Mouse (Mus musculus): ENCODE results near the gene Rab27a. TPM values are rescaled to one million over a fixed set of nuclear protein-coding genes. Genes with fewer than 3 reads are reported as not detected.

Gene Rab27a
- polyA plus RNA-seq, 1 experiment, result 14.8 TPM

- H3K27me3 ChIP-seq (ENCODE audit: control insufficient read depth, insufficient read depth, low read length), result no peaks in the 10 kb centered on the region
- no peak for TF ChIP-seq POLR2A (IDR thresholded peaks at IDR 0.05; ENCODE audit: control insufficient read depth, low read depth, low read length)
- no peak for TF ChIP-seq CTCF (IDR thresholded peaks at IDR 0.05; ENCODE audit: control insufficient read depth, insufficient read depth, insufficient replicate concordance, low read depth, low read length)
- H3K36me3 ChIP-seq (ENCODE audit: control insufficient read depth, insufficient read depth, low read length), result peaks cover 2% of the 10 kb centered on the region; the same call in 1 of the 2 replicates
- no peak overlapping the region for H3K4me3 ChIP-seq (ENCODE audit: control insufficient read depth, low read depth, low read length)
- no peaks in the 10 kb centered on the region for H3K4me1 ChIP-seq (ENCODE audit: control insufficient read depth, insufficient read depth, low read length)
- H3K27ac ChIP-seq (ENCODE audit: control insufficient read depth, insufficient read depth, low read depth, low read length), result no peak overlapping the region
Observed at GRCm38 (mm10) chr9:73125043-73125570, 80.5 kb downstream of the Rab27a start.

DNA sequence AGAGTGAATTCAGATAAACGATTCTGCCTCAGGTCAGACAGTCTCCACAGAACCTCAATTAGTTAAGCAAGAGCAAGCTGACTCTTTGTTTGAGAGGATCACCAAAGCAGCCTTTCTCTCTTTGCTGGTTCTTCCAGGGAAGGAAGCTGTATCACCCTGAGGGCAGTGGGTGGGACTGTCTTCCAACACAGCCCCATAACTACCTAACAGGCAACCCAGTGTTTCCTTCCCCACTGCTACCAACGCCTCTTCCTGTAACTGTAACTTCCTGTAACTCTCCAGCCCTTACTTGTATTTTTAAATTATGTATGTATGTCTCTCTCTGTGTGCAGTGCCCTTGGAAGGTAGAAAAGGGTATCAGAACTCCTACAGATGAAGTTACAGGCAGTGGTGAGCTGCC, 82.8 kb downstream of the Rab27a start:
- Histone ChIP-seq H3K27ac (ENCODE audit: control insufficient read depth, insufficient read depth, low read depth, low read length) (no peak overlapping the region), H3K36me3 (ENCODE audit: control insufficient read depth, insufficient read depth, low read length) (no peaks in the 10 kb centered on the region; the same call in 1 of the 2 replicates), H3K4me3 (ENCODE audit: control insufficient read depth, low read depth, low read length) (no peak overlapping the region), H3K4me1 (ENCODE audit: control insufficient read depth, insufficient read depth, low read length) (no peaks in the 10 kb centered on the region), H3K27me3 (ENCODE audit: control insufficient read depth, insufficient read depth, low read length) (no peaks in the 10 kb centered on the region)
- TF ChIP-seq CTCF (IDR thresholded peaks at IDR 0.05; ENCODE audit: control insufficient read depth, insufficient read depth, insufficient replicate concordance, low read depth, low read length), result no peak
- TF ChIP-seq POLR2A (IDR thresholded peaks at IDR 0.05; ENCODE audit: control insufficient read depth, low read depth, low read length), result no peak

GRCm38 (mm10) chr9:73129875-73130274, 85.2 kb downstream of the Rab27a start:
- Histone ChIP-seq H3K36me3 (ENCODE audit: control insufficient read depth, insufficient read depth, low read length) (no peaks in the 10 kb centered on the region; the same call in 1 of the 2 replicates), H3K4me1 (ENCODE audit: control insufficient read depth, insufficient read depth, low read length) (no peaks in the 10 kb centered on the region), H3K27me3 (ENCODE audit: control insufficient read depth, insufficient read depth, low read length) (no peaks in the 10 kb centered on the region), H3K27ac (ENCODE audit: control insufficient read depth, insufficient read depth, low read depth, low read length) (no peak overlapping the region), H3K4me3 (ENCODE audit: control insufficient read depth, low read depth, low read length) (peak overlapping the region; percentile 3)
- TF ChIP-seq POLR2A (IDR thresholded peaks at IDR 0.05; ENCODE audit: control insufficient read depth, low read depth, low read length) (no peak), CTCF (IDR thresholded peaks at IDR 0.05; ENCODE audit: control insufficient read depth, insufficient read depth, insufficient replicate concordance, low read depth, low read length) (no peak)

DNA sequence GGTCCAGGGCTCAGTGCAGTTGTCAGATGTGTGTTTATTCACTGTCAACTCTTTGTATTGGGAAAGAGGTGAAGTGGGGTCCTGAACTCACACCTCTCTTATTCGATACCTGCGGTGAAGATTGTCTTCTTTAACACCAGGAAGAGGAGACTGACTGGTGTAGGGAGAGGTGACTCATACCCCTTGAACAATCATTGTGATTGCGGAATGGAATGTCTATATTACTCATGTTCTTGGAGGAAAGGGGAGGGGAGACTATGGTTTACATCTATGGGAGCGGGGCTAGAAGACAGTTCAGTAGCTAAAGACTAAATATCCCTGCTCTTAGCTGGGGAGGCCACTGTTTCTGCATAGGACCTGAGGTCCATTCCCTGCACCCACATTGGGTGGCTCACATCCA, 85.9 kb downstream of the Rab27a start:
- Histone ChIP-seq H3K4me3 (ENCODE audit: control insufficient read depth, low read depth, low read length) (peak overlapping the region; percentile 65), H3K27me3 (ENCODE audit: control insufficient read depth, insufficient read depth, low read length) (no peaks in the 10 kb centered on the region), H3K4me1 (ENCODE audit: control insufficient read depth, insufficient read depth, low read length) (no peaks in the 10 kb centered on the region), H3K27ac (ENCODE audit: control insufficient read depth, insufficient read depth, low read depth, low read length) (no peak overlapping the region), H3K36me3 (ENCODE audit: control insufficient read depth, insufficient read depth, low read length) (no peaks in the 10 kb centered on the region; the same call in 1 of the 2 replicates)
- TF ChIP-seq POLR2A (IDR thresholded peaks at IDR 0.05; ENCODE audit: control insufficient read depth, low read depth, low read length), result no peak
- TF ChIP-seq CTCF (IDR thresholded peaks at IDR 0.05; ENCODE audit: control insufficient read depth, insufficient read depth, insufficient replicate concordance, low read depth, low read length), result no peak

DNA sequence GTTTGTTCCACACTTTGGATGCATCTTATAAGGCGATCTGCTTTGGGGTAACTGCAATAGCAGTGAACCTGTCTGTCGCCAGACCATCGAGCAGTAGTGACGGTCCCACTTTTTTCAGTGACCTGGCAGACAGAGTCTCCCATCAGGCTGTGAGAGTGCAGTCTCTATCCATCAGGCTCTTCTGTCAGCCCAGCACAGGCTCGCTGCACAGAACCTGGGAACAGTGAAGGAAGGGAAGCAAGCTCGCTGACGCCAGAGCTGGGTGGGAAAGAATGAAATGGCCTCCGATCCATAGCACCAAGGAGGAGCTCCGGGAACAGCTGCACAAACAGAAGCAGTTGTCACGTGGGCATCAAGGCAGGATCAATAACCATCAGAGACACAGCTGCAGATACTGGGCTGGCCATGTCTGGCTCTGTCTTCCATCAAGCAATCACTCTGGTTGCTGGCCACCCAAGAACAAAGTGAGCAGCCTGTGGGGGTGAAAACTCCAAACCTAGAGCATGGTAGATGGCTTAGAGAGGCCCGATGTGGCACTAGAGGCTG, 92.8 kb downstream of the Rab27a start:
- Histone ChIP-seq H3K4me3 (ENCODE audit: control insufficient read depth, low read depth, low read length) (no peak overlapping the region), H3K27ac (ENCODE audit: control insufficient read depth, insufficient read depth, low read depth, low read length) (no peak overlapping the region), H3K4me1 (ENCODE audit: control insufficient read depth, insufficient read depth, low read length) (no peaks in the 10 kb centered on the region), H3K27me3 (ENCODE audit: control insufficient read depth, insufficient read depth, low read length) (no peaks in the 10 kb centered on the region), H3K36me3 (ENCODE audit: control insufficient read depth, insufficient read depth, low read length) (no peaks in the 10 kb centered on the region)
- TF ChIP-seq POLR2A (IDR thresholded peaks at IDR 0.05; ENCODE audit: control insufficient read depth, low read depth, low read length) (no peak), CTCF (IDR thresholded peaks at IDR 0.05; ENCODE audit: control insufficient read depth, insufficient read depth, insufficient replicate concordance, low read depth, low read length) (no peak)

Other genes with a start within 250 kb of the Rab27a start
- 0.10 and 0.32 TPM in 2 replicates for gene Prtg, start 238.0 kb upstream of the Rab27a start, polyA plus RNA-seq (2012; rRNA removed)
- 0.32 and 0.52 TPM in 2 replicates for gene Pygo1, start 119.2 kb upstream of the Rab27a start, polyA plus RNA-seq (2012; rRNA removed)
- 13.2 and 13.5 TPM in 2 replicates for gene Dyx1c1, start 86.1 kb upstream of the Rab27a start, polyA plus RNA-seq (2012; rRNA removed)
- not detected in 2 replicates for gene Gm44503, start 86.0 kb upstream of the Rab27a start, polyA plus RNA-seq (2012; rRNA removed)
- 250 and 293 TPM in 2 replicates for gene Ccpg1os, start 59.5 kb upstream of the Rab27a start, polyA plus RNA-seq (2012; rRNA removed)
- 30.0 and 38.9 TPM in 2 replicates for gene Ccpg1, start 59.4 kb upstream of the Rab27a start, polyA plus RNA-seq (2012; rRNA removed)
- 4.9 and 5.1 TPM in 2 replicates for gene Pigb, start 4.5 kb upstream of the Rab27a start, polyA plus RNA-seq (2012; rRNA removed)
- 0.16 and 0.23 TPM in 2 replicates for gene Khdc3, start 57.0 kb downstream of the Rab27a start, polyA plus RNA-seq (2012; rRNA removed)
- 0.12 TPM in 1 of 2 replicates, not detected in the other for gene Gm20509, start 57.6 kb downstream of the Rab27a start, polyA plus RNA-seq (2012; rRNA removed)
- 12.5 and 14.9 TPM in 2 replicates for gene Rsl24d1, start 68.6 kb downstream of the Rab27a start, polyA plus RNA-seq (2012; rRNA removed)

All from testis, adult 2 months (tissue).